Mouse (Mus musculus) layer of hippocampus, adult 9-10 months (tissue): ENCODE data around the gene Nhsl1.

Experiments
- DNase-seq: peaks from one replicate; pipeline ENCODE4 v3.0.0; 2022; ENCODE audit warnings: low spot score

Gene Nhsl1

DNA sequence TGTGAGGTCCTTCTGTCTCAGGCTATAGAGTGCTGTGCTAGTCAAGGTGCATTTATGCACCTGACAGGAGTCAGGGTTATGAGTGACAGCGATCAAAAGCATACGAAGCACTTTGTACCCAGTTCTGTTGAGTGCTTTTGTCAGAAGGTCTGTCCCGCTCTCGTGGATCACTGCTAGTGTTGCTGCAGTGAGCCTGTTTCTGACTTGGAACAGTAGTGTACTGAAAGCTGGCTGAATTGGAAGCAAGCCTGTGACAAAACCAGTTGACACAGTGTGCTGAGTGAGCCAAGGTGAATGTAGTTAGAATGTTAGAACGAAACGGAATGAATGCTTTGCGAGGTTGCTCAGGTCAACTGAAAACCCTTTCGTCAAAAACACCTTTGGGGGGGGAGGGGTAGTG, 82.2 kb downstream of the Nhsl1 start:
- no peak for DNase-seq

DNA sequence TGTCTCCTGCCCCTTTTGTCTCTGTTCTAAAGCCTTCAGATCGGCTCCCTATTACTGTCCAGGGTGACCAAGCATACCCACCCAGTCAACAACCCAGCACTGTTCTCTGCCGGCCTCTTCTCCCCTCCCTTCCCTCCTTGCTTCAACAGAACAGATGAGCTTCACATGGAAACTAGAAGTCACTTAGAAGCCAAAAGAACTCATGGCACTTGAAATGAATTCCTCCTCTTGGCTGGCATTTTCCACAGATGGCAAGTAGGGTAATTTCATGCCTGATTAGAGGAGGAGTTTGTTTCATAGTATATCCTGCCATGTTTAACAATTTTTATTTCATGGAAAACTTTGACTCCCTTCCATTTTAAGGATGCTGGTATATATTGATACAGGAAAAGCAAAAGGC, 85.2 kb downstream of the Nhsl1 start:
- no peak for DNase-seq

- DNase-seq: no peak
Observed at GRCm38 (mm10) chr10:18404679-18405078, 85.9 kb downstream of the Nhsl1 start.

GRCm38 (mm10) chr10:18407062-18407830, 88.5 kb downstream of the Nhsl1 start:
- DNase-seq: peak; percentile 48

- DNase-seq: no peak
Observed at GRCm38 (mm10) chr10:18408128-18408527, 89.3 kb downstream of the Nhsl1 start.

DNA sequence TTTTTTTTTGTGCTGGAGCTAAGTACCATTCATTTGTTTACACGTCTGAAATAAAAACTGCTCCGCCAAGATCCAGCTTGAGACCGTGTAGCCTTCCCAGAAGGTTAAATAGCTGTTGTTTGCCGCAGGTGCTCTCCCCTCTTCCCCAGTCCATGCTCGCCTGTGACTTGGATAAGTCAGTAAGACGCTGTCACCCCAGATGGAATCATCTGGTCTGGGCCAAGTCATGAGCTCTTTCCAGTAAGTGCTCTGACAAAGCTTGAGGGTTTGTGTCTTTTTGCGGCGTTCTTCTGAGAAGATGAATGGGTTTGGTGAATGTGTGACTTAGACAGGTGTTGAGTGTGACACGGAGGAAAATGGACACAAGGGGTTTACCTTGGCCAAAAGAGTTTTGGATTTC, 89.8 kb downstream of the Nhsl1 start:
- no peak for DNase-seq

DNA sequence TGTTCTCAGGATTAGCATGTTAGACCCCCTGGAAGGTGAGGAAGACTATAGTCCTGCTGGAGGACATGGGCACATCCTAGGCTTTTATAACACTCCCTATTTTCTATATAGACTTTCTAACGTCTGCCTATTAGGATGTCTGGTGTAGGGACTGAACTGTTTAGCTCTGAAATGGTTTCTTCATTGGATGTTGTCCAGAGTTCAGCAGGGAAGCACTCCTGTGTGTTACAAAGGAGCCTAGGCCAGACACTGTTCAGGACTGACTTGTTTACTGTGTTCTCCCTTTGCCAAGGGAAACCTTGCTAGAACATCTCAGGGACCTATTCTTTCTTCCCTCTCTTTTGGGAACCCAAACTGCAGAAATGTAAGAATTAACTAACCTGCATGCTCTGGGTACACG, 90.3 kb downstream of the Nhsl1 start:
- no peak for DNase-seq

- no peak for DNase-seq
Observed at GRCm38 (mm10) chr10:18411266-18411665, 92.5 kb downstream of the Nhsl1 start.

DNA sequence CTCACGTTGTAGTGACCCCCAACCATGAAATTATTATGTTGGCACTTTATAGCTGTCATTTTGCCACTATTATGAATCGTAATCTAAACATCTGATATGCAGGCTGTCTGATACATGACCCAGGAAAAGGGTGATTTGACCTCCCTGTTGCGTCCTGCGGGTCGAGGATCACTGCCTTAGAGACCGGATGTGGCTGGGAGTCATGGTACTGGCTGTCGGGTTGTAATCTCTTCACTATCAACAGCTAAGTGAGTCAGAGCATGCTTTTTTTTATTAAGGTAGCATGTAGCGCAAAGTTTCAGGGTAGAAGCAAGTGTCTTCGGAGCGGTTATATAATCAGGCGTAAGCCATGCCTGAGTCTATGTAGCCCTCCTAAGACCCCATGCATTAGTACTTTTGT, 97.2 kb downstream of the Nhsl1 start:
- DNase-seq: no peak

- no peak for DNase-seq
Observed at GRCm38 (mm10) chr10:18418160-18418559, 99.4 kb downstream of the Nhsl1 start.

- DNase-seq: no peak
Observed at GRCm38 (mm10) chr10:18419508-18419907, 100.7 kb downstream of the Nhsl1 start.

GRCm38 (mm10) chr10:18420259-18421000, 101.6 kb downstream of the Nhsl1 start:
- no peak for DNase-seq

DNA sequence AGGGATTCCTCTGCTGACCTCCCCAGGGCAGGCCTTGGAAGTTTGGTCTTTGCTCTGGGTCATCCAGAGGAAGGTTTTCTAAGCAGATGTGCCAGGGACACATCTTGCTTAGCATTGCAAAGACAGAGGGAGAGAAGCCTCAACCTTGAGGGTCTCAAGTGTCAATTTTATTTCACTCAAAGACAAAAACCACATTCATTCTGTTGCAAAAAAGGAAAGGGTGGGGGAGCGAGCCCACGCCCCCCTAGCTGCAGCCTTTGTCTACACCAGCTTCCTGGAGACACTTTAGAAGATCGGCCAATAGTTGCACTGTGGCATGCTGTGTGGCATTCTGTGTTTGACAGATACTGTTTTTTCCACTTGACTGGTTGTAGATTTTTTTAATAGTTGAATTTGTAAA, 104.2 kb downstream of the Nhsl1 start:
- DNase-seq: no peak

GRCm38 (mm10) chr10:18423557-18423956, 104.8 kb downstream of the Nhsl1 start:
- DNase-seq: no peak

DNA sequence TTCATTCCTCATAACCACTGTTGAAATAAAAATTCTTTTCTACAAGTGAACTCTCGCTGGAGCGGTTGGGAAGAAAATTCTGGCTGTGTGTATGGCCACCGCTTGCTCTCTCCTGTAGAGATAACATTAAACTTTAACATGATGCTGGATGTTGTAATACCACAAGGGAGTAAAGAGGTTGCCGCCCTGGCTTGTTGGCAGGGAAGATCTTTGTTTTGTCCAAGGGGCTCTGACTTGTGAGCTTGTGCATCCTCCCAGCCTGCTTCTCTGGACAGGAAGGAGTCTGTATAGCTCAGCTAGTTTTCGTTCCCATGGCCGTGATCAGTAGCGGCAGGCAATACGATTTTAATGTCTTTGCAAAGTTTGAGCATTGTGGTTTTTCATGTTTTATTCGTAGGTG, 109.1 kb downstream of the Nhsl1 start:
- no peak for DNase-seq

DNA sequence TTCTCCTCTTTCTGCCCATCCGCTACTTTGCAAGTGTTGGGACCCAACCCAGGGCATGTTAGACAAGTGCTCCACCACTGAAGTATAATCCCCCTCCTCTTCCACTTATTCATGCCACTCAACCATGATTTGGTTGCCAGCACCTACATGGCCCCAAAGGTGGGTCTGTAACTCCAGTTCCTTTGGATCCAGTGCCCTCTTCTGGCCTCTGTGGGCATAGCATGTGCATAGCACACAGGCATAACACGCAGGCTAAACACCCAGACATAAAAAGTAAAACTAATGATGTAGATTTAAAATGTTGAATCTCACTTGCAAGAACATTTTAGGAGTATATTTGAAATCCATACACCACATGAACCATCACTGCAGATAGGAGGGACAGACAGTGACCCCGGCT, 110.7 kb downstream of the Nhsl1 start:
- DNase-seq: no peak

GRCm38 (mm10) chr10:18430141-18430540, 111.4 kb downstream of the Nhsl1 start:
- DNase-seq: no peak

- no peak for DNase-seq
Observed at GRCm38 (mm10) chr10:18430973-18431372, 112.2 kb downstream of the Nhsl1 start.

GRCm38 (mm10) chr10:18431546-18431945, 112.8 kb downstream of the Nhsl1 start:
- DNase-seq: no peak

- no peak for DNase-seq
Observed at GRCm38 (mm10) chr10:18435454-18435853, 116.7 kb downstream of the Nhsl1 start.

DNA sequence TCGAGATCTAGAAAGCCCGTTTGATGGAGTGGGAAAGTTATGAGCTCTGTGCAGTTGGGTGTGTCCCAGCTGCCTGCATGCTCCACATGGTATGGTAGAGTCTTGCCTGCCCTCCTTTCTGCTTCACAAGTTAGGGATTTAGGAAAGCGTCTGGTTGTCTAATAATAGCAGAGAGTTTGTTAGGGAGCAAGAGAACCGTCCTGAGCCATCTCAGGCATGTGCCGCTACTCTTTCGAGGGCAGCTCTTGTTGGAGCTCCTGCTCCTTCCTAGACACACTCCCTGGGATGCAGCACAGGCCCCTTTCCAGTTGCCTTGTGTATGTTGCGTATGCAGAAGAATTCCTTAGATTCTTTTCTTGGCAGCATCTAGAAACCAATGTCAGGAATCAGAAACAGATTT, 117.2 kb downstream of the Nhsl1 start:
- DNase-seq: no peak

DNA sequence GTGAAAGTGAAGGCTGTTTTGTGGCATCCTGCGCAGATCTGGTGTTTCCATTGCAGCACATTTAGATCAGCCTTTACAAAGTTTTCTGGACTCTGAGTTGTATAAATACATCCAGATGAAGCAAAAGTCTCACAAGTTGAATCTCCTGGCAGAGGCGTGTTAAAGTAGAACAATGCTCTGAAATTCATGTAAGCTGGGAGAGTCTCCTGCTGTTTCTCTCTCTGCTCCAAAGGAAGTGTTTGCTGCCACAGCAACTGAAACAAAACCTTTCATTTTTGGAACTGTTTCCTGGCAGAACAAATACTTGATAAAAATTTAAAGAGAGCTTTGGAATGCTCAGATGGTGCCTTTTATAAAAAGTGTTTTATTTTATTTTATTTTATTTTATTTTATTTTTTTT, 118.8 kb downstream of the Nhsl1 start:
- no peak for DNase-seq

DNA sequence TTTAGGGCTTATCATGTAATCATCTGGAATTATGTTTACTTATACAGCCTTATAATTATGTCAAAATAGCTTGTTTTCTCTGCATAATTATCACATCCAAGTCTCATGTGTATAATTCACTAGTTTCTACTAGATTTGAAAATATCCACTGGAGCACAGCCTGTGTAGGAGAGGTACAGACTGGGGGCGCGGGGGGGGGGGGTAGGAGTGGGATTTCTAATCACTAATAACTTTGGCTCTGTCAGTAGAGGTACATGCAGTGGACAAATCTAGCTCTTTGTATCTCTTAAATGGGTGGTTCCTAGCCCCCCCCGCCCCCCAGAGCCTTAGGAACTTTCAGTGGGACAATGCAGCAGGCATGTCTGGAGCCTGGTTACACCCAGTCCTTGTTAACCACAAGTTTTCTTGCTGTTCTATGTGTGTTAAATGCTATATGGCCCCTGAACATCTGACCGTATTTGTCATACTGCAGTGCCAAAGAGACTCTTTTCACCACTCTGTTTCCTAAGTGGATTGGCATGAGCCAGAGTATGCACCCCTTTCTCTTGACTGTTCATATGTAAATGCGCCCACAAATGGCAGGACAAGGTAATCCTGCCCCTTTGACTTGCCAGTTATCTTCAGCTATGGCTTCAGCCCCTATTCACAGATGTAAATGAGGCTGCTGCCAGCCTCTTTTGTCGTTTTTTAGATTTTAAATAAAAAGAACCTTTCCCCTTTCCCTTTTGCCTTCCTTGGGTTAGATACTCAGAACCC, 127.0 kb downstream of the Nhsl1 start:
- no peak for DNase-seq
